Mouse (Mus musculus): ENCODE measurements at regions not wholly inside any gene's neighbourhood (a gene's known extent, or its start where the extent isn't known, plus 50 kb on each side); places are given as distances from the start of the nearest gene placed in this dataset.

DNA sequence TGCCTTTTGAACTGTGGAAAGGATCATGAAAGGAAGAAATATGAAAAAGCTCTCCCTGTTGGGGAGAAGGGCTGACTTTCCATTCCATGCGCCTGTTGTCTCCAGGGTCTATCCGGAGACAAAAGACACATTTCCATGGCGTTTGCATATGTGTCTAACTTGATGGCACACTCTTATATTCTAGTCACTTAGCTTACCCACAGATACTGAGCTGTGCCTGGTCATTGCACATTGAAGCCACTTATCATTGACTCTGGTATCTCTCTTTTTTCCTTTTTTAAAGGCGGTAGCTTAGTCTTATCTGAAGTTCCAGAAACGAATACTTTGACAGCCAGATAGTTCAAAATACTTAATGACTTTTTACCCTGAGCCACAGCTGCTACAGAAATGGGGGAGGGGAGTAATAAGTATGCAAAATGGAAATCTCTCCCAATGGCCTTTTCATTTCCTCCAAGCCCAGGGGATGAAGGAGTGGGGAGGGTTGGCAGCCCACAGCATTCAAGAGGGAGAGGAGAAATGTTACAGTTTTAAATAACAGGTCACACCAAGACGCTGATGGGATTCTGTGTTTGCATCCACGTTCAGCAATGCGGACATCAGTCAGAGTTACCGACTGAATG is 137.9 kb upstream of the Slc35f3 start:
- Histone ChIP-seq H3K4me3 (replicated peaks; ENCODE audit: insufficient read depth, low read depth, low read length) (no peak overlapping the region), H3K4me1 (ENCODE audit: control insufficient read depth, insufficient read depth, low read length) (peaks cover 52% of the 10 kb centered on the region), H3K27me3 (ENCODE audit: control insufficient read depth, insufficient read depth, low read length) (no peaks in the 10 kb centered on the region), H3K27ac (ENCODE audit: insufficient read depth, low read length) (no peak overlapping the region)
- TF ChIP-seq POLR2A (IDR thresholded peaks at IDR 0.05; ENCODE audit: borderline replicate concordance, insufficient read depth, low read length) (no peak), CTCF (IDR thresholded peaks at IDR 0.05; ENCODE audit: borderline replicate concordance, insufficient read depth, low read depth, low read length) (no peak)
- WGBS, result 65% methylated on average over 9 of the region's 9 CpGs
- DNase-seq, result no peak

DNA sequence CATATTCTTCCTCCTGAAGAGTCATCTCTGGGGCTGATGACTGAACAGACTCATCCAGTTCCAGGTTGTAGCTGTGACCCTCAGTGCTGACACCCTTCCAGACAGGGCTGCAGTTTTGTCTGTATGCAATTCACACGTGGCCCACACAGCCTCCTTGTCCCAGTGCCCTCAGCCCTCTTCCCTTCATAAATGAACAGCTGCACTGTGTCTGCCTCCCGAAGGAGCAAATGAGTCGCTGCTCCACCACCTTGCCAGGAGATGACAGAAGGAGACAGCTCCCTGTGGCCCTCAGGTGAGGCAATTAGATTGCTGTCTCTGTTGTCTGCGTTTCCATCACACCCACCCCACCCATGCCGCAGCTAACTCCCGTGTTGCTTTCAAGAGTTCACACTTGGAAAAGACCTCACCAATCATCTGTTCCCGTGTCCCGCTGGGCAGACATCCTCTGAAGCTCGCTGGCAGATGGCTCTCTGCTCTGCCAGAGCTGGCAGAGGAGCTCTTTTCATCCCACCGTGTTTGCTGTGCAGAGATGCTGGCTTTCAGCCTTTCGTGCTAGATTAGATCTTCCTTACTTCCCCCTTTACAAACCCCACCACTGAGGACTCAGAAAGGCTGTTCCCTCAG is 135.5 kb upstream of the Slc35f3 start:
- DNase-seq, result peak; percentile 87 to 91
- WGBS, result 1% methylated on average over 11 of the region's 11 CpGs

DNA sequence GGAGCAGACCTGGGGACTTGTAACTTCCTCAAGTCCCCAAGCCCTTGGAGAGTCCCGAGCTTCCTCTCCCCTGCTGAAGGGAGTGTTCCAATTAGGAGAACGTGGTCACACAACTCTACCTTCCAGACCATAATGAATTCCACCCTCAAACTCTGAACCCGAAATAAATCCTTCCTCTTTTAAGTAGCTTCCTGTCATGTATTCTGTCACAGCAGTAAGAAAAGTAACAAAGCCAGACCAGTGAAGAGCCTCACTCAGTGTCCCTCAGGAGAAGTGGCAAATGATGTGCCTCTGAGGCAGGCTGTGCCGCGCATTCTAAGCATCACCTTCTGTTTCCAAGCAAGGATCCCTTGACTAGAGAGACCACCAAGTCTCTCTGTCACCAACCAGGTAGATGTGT is 134.4 kb upstream of the Slc35f3 start:
- Histone ChIP-seq H3K4me1 (ENCODE audit: control insufficient read depth, insufficient read depth, low read length) (peaks cover 47% of the 10 kb centered on the region), H3K27ac (ENCODE audit: insufficient read depth, low read length) (no peak overlapping the region), H3K4me3 (replicated peaks; ENCODE audit: insufficient read depth, low read depth, low read length) (no peak overlapping the region), H3K27me3 (ENCODE audit: control insufficient read depth, insufficient read depth, low read length) (no peaks in the 10 kb centered on the region)
- TF ChIP-seq CTCF (IDR thresholded peaks at IDR 0.05; ENCODE audit: borderline replicate concordance, insufficient read depth, low read depth, low read length) (no peak), POLR2A (IDR thresholded peaks at IDR 0.05; ENCODE audit: borderline replicate concordance, insufficient read depth, low read length) (no peak)
- WGBS, result 79% methylated on average over 5 of the region's 5 CpGs
- DNase-seq, result no peak

More for the DNA sequence above, 135.5 kb upstream of the Slc35f3 start:
- no peak overlapping the region for H3K4me3 ChIP-seq (replicated peaks; ENCODE audit: insufficient read depth, low read depth, low read length)
- peak overlapping the region; percentile 72 for H3K27ac ChIP-seq (ENCODE audit: insufficient read depth, low read length)
- H3K4me1 ChIP-seq (ENCODE audit: control insufficient read depth, insufficient read depth, low read length), result peaks cover 55% of the 10 kb centered on the region
- TF ChIP-seq POLR2A (IDR thresholded peaks at IDR 0.05; ENCODE audit: borderline replicate concordance, insufficient read depth, low read length) (no peak), CTCF (IDR thresholded peaks at IDR 0.05; ENCODE audit: borderline replicate concordance, insufficient read depth, low read depth, low read length) (0 out of 2 replicates have a peak, but pooled peaks have one; percentile 7)
- no peaks in the 10 kb centered on the region for H3K27me3 ChIP-seq (ENCODE audit: control insufficient read depth, insufficient read depth, low read length)

DNA sequence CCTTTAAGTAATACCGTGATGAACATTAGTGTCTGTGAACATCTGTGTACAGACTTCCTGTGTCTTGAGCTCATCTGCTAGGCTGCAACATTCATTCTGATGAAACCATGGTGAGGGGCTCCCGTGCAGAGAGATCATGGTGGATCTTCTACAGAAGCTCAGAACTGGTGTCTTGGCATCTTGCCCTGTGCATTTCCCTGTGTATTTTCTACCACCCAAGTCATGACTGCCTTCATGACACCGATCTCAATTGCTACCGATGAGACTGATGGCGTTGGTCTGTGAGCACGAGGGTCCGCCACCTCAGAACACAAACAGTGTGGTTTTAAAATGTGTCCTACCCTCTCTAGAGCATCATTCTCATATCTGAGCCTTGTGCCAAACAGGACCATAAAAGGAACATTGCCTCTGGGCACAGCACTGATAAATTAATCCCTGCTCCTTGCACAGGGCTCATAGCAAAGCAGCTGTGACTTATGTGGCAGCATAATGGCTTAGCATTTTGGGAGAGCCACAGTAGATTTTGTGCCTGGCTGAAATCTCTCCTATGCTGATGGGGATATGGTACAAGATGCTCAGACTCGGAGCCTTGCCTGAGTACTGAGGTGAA is 132.8 kb upstream of the Slc35f3 start:
- no peak overlapping the region for H3K4me3 ChIP-seq (replicated peaks; ENCODE audit: insufficient read depth, low read depth, low read length)
- peaks cover 45% of the 10 kb centered on the region for H3K4me1 ChIP-seq (ENCODE audit: control insufficient read depth, insufficient read depth, low read length)
- TF ChIP-seq POLR2A (IDR thresholded peaks at IDR 0.05; ENCODE audit: borderline replicate concordance, insufficient read depth, low read length) (no peak), CTCF (IDR thresholded peaks at IDR 0.05; ENCODE audit: borderline replicate concordance, insufficient read depth, low read depth, low read length) (no peak)
- DNase-seq, result no peak
- whole genome bisulfite sequencing, result 46% methylated on average over 8 of the region's 8 CpGs
- no peaks in the 10 kb centered on the region for H3K27me3 ChIP-seq (ENCODE audit: control insufficient read depth, insufficient read depth, low read length)
- no peak overlapping the region; the same call in 1 of the 2 replicates for H3K27ac ChIP-seq (ENCODE audit: insufficient read depth, low read length)

DNA sequence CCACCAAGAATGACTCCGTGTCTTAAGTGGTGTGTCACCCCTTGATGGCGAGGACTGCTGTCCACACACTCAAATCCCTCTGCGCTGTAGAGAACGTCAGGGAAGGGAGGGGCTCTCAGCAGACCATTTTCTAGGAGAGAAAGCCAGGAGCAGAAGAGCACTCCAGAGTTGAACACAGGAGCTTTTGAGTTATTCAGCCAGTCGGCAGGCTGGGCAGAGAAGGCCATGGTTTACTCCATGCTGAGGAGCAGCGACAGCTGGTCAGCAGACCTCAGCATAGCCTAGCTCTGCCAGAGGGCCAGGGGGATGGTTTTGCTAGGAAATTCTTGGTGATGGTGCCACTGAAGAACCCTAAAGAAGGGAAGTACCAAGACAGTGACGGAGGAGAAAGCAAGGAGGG is 132.0 kb upstream of the Slc35f3 start:
- no peak overlapping the region for H3K4me3 ChIP-seq (replicated peaks; ENCODE audit: insufficient read depth, low read depth, low read length)
- peaks cover 49% of the 10 kb centered on the region for H3K4me1 ChIP-seq (ENCODE audit: control insufficient read depth, insufficient read depth, low read length)
- H3K27me3 ChIP-seq (ENCODE audit: control insufficient read depth, insufficient read depth, low read length), result no peaks in the 10 kb centered on the region
- TF ChIP-seq POLR2A (IDR thresholded peaks at IDR 0.05; ENCODE audit: borderline replicate concordance, insufficient read depth, low read length) (no peak), CTCF (IDR thresholded peaks at IDR 0.05; ENCODE audit: borderline replicate concordance, insufficient read depth, low read depth, low read length) (no peak)
- DNase-seq, result no peak
- H3K27ac ChIP-seq (ENCODE audit: insufficient read depth, low read length), result no peak overlapping the region
- WGBS, result 45% methylated on average over 7 of the region's 7 CpGs

DNA sequence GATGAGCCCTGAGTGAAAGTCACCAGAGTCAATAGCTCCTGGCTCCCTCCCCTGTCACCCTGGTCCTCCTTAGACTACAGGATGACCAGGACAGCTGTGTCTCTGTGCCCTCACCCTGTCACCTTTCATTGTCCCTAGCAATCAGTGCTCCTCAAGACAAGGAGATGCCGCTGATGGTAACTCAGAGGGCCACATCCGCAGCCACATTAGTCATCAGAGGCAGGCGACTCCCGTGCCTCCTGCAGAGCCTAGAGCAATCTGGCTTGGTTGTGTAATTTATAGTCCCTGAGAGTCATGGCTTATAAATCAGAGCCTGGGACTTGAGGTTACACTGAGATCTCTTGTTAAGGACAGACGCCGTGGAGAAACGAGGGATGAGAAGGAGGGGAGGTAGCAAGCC is 123.9 kb upstream of the Slc35f3 start:
- peaks cover 55% of the 10 kb centered on the region for H3K4me1 ChIP-seq (ENCODE audit: control insufficient read depth, insufficient read depth, low read length)

DNA sequence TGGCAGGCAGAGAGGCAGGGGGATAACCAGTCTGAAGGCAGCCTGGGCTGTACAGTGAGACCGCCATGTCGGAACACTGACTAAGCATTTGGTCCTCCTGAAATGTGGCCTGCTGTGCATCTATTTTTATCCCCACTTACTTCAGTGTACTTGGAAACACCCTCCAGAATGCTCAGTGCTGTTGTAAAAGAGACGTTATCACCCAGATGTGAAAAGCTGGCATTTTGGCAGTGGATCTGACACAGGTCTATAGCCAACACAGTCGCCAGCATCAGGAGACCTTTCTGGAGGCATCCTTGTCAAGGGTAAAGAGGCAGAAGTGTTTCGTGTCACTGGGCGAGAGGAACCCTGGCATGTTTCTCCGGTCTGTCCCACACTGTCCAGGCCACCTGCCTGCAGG is 122.1 kb upstream of the Slc35f3 start:
- H3K4me1 ChIP-seq (ENCODE audit: control insufficient read depth, insufficient read depth, low read length), result peaks cover 51% of the 10 kb centered on the region
- H3K27me3 ChIP-seq (ENCODE audit: control insufficient read depth, insufficient read depth, low read length), result no peaks in the 10 kb centered on the region
- no peak overlapping the region for H3K4me3 ChIP-seq (replicated peaks; ENCODE audit: insufficient read depth, low read depth, low read length)
- 35% methylated on average over 7 of the region's 7 CpGs for WGBS
- no peak for TF ChIP-seq POLR2A (IDR thresholded peaks at IDR 0.05; ENCODE audit: borderline replicate concordance, insufficient read depth, low read length)
- TF ChIP-seq CTCF (IDR thresholded peaks at IDR 0.05; ENCODE audit: borderline replicate concordance, insufficient read depth, low read depth, low read length), result no peak
- DNase-seq, result no peak
- H3K27ac ChIP-seq (ENCODE audit: insufficient read depth, low read length), result 0 out of 2 replicates have a peak overlapping the region, but pooled peaks have one; percentile 55

More for the DNA sequence above, 123.9 kb upstream of the Slc35f3 start:
- Histone ChIP-seq H3K27me3 (ENCODE audit: control insufficient read depth, insufficient read depth, low read length) (no peaks in the 10 kb centered on the region), H3K4me3 (replicated peaks; ENCODE audit: insufficient read depth, low read depth, low read length) (no peak overlapping the region), H3K27ac (ENCODE audit: insufficient read depth, low read length) (peak overlapping the region; percentile 49)
- DNase-seq, result peak; percentile 56 to 72
- TF ChIP-seq POLR2A (IDR thresholded peaks at IDR 0.05; ENCODE audit: borderline replicate concordance, insufficient read depth, low read length) (no peak), CTCF (IDR thresholded peaks at IDR 0.05; ENCODE audit: borderline replicate concordance, insufficient read depth, low read depth, low read length) (no peak)
- WGBS, result 14% methylated on average over 7 of the region's 7 CpGs

DNA sequence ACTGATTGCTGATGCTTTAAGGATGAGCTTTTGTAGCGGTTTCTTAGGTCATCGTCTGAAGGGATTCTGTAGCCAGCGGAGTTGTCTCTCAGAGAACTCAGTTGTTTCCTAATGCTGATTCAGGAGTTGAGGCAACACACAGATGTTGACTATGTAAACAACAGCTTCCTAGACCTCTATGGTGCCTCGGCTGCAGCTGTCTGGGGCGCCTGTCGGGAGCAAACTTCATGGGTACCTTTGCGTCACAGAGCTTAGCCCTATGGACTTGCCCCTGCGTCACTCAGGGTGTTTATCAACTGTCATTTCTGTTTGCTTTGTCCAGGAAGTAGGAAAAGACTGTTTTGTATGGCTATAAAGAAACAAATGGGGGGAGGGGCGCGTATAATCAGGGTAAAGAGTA is 120.5 kb upstream of the Slc35f3 start:
- 95% methylated on average over 10 of the region's 10 CpGs for WGBS
- TF ChIP-seq POLR2A (IDR thresholded peaks at IDR 0.05; ENCODE audit: borderline replicate concordance, insufficient read depth, low read length) (no peak), CTCF (IDR thresholded peaks at IDR 0.05; ENCODE audit: borderline replicate concordance, insufficient read depth, low read depth, low read length) (no peak)

More for the DNA sequence above, 120.5 kb upstream of the Slc35f3 start:
- peaks cover 44% of the 10 kb centered on the region for H3K4me1 ChIP-seq (ENCODE audit: control insufficient read depth, insufficient read depth, low read length)
- DNase-seq, result no peak
- no peak overlapping the region for H3K4me3 ChIP-seq (replicated peaks; ENCODE audit: insufficient read depth, low read depth, low read length)
- no peaks in the 10 kb centered on the region for H3K27me3 ChIP-seq (ENCODE audit: control insufficient read depth, insufficient read depth, low read length)
- no peak overlapping the region for H3K27ac ChIP-seq (ENCODE audit: insufficient read depth, low read length)
